Mouse (Mus musculus) forebrain, embryonic 12.5 days (tissue): ENCODE measurements around the gene Nol7. TPM values are rescaled to one million over a fixed set of nuclear protein-coding genes. Genes with fewer than 3 reads are reported as not detected.

ENCODE experiments used
- ATAC-seq: fragments of 200-750 bp; cut with Nextera tagmentation; 2 replicates; pipeline ENCODE4 v1.8.0; 2017; ENCODE audit warnings: moderate TSS enrichment; ENCODE audit not compliant: low FRiP score
- H3K27ac ChIP-seq: fragments of 300-500 bp; sonication (generic); 2 replicates; pipeline ENCODE4 v1.5.1; 2016; ENCODE audit warnings: mild to moderate bottlenecking
- H3K27me3 ChIP-seq: fragments of 300-500 bp; sonication (generic); 2 replicates; pipeline ENCODE4 v1.6.1; 2016; ENCODE audit warnings: mild to moderate bottlenecking
- H3K36me3 ChIP-seq: fragments of 300-500 bp; sonication (generic); replicated peaks from 2 replicates; pipeline ENCODE4 v1.6.1; 2016; ENCODE audit warnings: mild to moderate bottlenecking
- H3K4me1 ChIP-seq: fragments of 300-500 bp; sonication (generic); 2 replicates; pipeline ENCODE4 v1.6.1; 2016
- H3K4me2 ChIP-seq: fragments of 300-500 bp; sonication (generic); 2 replicates; pipeline ENCODE4 v1.6.1; 2016; ENCODE audit warnings: mild to moderate bottlenecking, moderate library complexity
- H3K4me3 ChIP-seq: fragments of 300-500 bp; sonication (generic); replicated peaks from 2 replicates; pipeline ENCODE4 v1.5.1; 2016; ENCODE audit warnings: mild to moderate bottlenecking
- H3K9ac ChIP-seq: fragments of 300-500 bp; sonication (generic); 2 replicates; pipeline ENCODE4 v1.6.1; 2016; ENCODE audit warnings: mild to moderate bottlenecking
- H3K9me3 ChIP-seq: fragments of 300-500 bp; sonication (generic); 2 replicates; pipeline ENCODE4 v1.6.1; 2016
- WGBS: fragments of 180-500 bp; shearing (Covaris S2); methylation state at CpG from one replicate; pipeline ENCODE4 v1.1.7; 2016; 5-methylcytosine and 5-hydroxymethylcytosine counted together
- polyA plus RNA-seq: library from polyadenylated mRNA; unstranded; fragments of >200 nt; fragmentation: Nextera tagmentation; extraction: Ambion mirVana; gene quantifications from 2 replicates; pipeline ENCODE4 v1.2.1, GENCODE M21; 2016

Gene Nol7
- polyA plus RNA-seq, 1 experiment from 2014 or later: 243 TPM

DNA sequence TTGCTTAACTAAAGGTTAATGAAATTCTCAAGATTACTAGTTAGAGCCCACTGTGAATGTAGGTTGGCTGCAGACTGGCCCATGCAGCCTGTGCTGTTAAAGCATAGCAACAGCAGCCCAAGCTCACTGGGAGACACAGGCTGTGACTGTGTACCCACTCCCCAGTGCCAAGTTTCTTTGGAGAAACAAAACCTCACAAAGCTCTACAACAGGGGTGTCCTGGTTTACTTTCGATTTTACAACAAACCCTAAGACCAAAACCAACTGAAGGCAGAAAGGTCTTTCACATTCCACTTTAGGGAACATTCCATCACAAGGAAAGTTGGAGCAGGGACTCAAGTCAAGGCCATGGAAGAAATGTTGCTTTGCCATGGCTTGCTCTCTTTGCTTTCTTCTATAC is 44.4 kb downstream of the Nol7 start:
- no peak for ATAC-seq
- no peak overlapping the region for H3K9ac ChIP-seq

DNA sequence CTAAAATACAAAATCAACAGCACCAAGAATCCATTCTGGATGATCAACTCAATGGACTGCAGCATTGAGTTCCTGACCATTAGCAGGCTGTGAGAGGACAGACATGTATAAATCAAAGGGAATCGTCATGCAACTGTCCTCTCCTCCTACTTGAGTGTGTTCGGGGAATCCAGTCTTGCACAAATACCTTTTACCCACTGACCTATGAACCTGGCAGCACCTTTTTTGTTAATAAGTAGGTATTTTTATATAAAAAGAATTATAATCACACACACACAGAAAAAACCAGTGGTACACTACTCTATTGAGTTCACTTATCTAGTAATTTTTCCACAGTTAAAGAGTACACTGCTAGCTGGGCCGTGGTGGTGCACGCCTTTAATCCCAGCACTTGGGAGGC is 45.5 kb downstream of the Nol7 start:
- Histone ChIP-seq H3K4me2 (no peak overlapping the region), H3K4me3 (no peak overlapping the region), H3K36me3 (no peaks in the 10 kb centered on the region), H3K27ac (no peak overlapping the region), H3K9me3 (no peaks in the 10 kb centered on the region), H3K9ac (no peak overlapping the region), H3K27me3 (no peaks in the 10 kb centered on the region), H3K4me1 (peaks cover 10% of the 10 kb centered on the region)
- ATAC-seq: no peak
- WGBS: 96% methylated on average over 4 of the region's 4 CpGs

More for the DNA sequence above, 44.4 kb downstream of the Nol7 start:
- no peak overlapping the region for H3K27ac ChIP-seq
- no peaks in the 10 kb centered on the region for H3K36me3 ChIP-seq
- H3K4me3 ChIP-seq: no peak overlapping the region
- H3K9me3 ChIP-seq: no peaks in the 10 kb centered on the region
- H3K4me1 ChIP-seq: peaks cover 9% of the 10 kb centered on the region
- no peak overlapping the region for H3K4me2 ChIP-seq
- no peaks in the 10 kb centered on the region for H3K27me3 ChIP-seq
- WGBS: 89% methylated on average over 1 of the region's 1 CpGs

DNA sequence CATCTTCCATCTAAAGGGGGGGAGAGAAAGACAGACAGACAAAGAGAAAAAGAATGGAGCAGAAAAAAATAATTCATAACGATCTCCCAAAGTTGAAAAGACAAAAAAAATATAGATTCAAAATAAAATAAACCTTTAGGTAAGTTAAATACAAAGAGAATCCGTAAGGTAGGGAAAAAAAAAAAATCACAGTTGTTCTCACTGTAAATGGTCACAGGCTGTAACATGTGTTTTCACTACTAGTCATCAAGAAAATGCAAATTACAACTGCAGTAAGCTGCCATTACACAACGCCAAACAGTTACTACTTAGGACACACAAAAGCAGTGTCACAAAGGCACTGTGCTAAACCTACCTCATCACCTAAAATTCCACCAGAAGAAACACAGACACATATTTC is 46.5 kb downstream of the Nol7 start:
- 89% methylated on average over 3 of the region's 3 CpGs for WGBS
- no peak overlapping the region for H3K9ac ChIP-seq

DNA sequence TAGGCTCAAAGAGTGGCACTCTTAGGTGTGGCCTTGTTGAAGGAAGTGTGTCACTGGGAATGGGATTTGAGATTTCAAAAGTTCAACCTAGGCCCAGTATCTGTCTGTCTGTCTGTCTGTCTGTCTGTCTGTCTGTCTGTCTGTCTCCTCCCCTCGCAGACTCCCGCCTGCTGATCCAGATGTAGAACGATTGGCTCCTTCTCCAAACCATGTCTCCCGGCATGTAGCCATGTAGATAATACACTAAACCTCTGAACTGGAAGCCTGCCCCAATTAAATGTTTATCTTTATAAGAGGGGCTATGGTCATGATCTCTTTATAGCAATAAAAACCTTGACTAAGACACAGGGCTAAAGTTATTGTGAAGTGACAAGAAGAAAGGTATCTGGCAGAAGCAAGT is 47.6 kb downstream of the Nol7 start:
- H3K27me3 ChIP-seq: no peaks in the 10 kb centered on the region
- H3K27ac ChIP-seq: no peak overlapping the region
- no peak overlapping the region for H3K9ac ChIP-seq
- 91% methylated on average over 4 of the region's 4 CpGs for WGBS
- H3K4me3 ChIP-seq: no peak overlapping the region
- peaks cover 10% of the 10 kb centered on the region for H3K4me1 ChIP-seq
- no peak for ATAC-seq
- no peaks in the 10 kb centered on the region for H3K9me3 ChIP-seq
- H3K36me3 ChIP-seq: no peaks in the 10 kb centered on the region
- no peak overlapping the region for H3K4me2 ChIP-seq

More for the DNA sequence above, 46.5 kb downstream of the Nol7 start:
- Histone ChIP-seq H3K36me3 (no peaks in the 10 kb centered on the region), H3K4me1 (peaks cover 10% of the 10 kb centered on the region), H3K27ac (no peak overlapping the region), H3K27me3 (no peaks in the 10 kb centered on the region), H3K4me3 (no peak overlapping the region), H3K9me3 (no peaks in the 10 kb centered on the region), H3K4me2 (no peak overlapping the region)
- ATAC-seq: no peak

DNA sequence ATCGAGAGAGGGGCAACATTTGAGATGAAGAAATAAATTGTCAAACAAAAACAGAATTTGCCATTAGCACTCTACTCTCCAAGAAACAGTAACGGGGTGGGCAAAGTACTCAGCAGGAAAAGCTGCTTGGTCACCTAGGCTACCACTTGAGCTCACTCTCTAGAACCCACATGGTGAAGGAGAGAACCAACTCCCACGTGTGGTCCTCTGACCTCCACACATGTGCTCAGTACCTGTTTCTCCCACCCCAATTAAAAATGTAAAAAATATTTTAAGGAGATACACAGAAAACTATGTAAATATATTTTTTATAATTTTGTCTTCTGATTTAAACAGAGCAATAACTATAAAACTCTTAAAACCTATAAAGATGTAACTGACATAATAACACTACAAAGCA is 49.5 kb downstream of the Nol7 start:
- Histone ChIP-seq H3K27me3 (no peaks in the 10 kb centered on the region), H3K4me2 (no peak overlapping the region), H3K9me3 (no peaks in the 10 kb centered on the region), H3K9ac (no peak overlapping the region), H3K4me1 (peaks cover 10% of the 10 kb centered on the region), H3K27ac (no peak overlapping the region), H3K4me3 (no peak overlapping the region), H3K36me3 (no peaks in the 10 kb centered on the region)
- no peak for ATAC-seq
- 79% methylated on average over 3 of the region's 3 CpGs for WGBS

DNA sequence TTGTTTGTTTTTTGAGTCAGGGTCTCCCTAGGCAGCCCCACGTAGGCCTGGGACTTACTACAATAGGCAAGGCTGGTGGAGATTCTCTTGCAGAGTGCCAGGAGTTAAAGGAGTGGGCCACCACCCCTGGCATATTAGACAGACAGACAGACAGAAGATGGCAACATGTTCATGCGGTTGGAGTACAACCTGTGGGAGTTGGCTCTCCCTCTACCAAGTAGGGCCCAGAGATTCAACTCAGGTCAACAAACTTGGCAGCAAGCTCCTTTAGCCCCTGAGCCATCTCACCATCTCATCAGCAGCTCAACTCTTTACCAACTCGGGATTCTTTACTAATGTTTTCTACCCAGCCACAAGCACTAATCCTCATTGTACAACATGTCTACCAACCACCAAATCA is 52.5 kb downstream of the Nol7 start:
- Histone ChIP-seq H3K4me1 (peaks cover 25% of the 10 kb centered on the region), H3K36me3 (no peaks in the 10 kb centered on the region), H3K4me3 (no peak overlapping the region), H3K27me3 (no peaks in the 10 kb centered on the region), H3K9me3 (no peaks in the 10 kb centered on the region), H3K9ac (no peak overlapping the region), H3K4me2 (no peak overlapping the region), H3K27ac (no peak overlapping the region)
- 90% methylated on average over 3 of the region's 3 CpGs for WGBS
- no peak for ATAC-seq

DNA sequence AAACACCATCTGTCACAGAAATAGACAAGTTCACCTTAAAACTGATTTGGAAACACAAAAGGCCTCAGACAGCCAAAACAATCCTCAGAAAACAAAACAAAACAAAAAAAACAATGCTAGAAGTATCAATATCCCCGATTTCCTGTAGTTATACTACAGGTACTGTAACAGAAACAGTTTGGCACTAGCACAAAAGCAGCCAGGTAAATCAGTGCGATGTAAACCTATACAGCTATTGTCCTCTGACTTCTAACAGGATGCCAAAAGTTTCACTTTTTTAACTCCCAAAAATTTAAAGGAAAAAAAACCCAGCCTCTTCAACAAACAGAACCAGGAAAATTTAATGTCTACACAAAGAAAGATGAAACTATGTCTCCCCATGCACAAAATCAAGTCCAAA is 54.0 kb downstream of the Nol7 start:
- Histone ChIP-seq H3K36me3 (no peaks in the 10 kb centered on the region), H3K27me3 (no peaks in the 10 kb centered on the region), H3K4me3 (no peak overlapping the region), H3K4me1 (peaks cover 20% of the 10 kb centered on the region), H3K9me3 (no peaks in the 10 kb centered on the region), H3K9ac (no peak overlapping the region), H3K4me2 (no peak overlapping the region), H3K27ac (no peak overlapping the region)
- WGBS: 84% methylated on average over 2 of the region's 2 CpGs
- no peak for ATAC-seq

DNA sequence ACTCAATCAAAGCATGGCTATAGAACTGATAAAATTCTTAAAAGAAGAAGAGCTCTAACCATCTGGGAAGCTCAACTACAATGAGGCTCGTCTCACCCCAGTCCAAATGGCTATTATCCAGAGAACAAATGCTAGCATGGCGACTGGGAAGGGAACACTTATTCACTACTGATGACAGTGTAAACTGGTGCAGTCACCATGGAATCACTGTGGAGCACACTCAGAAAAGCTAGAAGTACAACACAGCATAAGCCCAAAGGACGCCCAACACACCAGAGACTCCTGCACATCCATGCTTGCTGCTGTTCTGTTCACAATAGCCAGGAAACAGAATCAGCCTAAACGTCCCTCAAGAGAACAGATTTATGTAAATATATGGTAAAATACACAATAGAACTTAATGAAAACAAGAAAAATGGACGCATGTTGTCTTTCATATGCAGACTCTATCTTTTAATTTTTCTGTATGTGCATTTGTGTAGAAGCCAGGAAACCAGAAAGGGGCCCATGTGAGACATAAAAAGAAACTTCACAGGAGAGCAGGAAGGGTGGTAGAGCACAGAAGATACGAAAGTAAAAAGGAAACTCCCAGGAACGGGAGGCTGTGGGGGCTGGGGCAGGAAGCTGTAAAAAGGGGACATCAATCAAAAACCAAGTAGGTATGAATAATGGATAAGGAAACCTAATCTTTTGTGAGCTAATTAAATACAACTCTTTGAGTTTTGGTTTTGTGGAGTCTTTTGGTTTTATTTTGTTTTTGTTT is 54.8 kb downstream of the Nol7 start:
- ATAC-seq: no peak
- H3K27ac ChIP-seq: no peak overlapping the region
- H3K4me3 ChIP-seq: no peak overlapping the region
- peaks cover 15% of the 10 kb centered on the region; the same call in 1 of the 2 replicates for H3K4me1 ChIP-seq
- H3K9me3 ChIP-seq: no peaks in the 10 kb centered on the region
- H3K9ac ChIP-seq: no peak overlapping the region
- no peak overlapping the region for H3K4me2 ChIP-seq
- H3K27me3 ChIP-seq: no peaks in the 10 kb centered on the region
- no peaks in the 10 kb centered on the region for H3K36me3 ChIP-seq
- 38% methylated on average over 7 of the region's 7 CpGs for WGBS

DNA sequence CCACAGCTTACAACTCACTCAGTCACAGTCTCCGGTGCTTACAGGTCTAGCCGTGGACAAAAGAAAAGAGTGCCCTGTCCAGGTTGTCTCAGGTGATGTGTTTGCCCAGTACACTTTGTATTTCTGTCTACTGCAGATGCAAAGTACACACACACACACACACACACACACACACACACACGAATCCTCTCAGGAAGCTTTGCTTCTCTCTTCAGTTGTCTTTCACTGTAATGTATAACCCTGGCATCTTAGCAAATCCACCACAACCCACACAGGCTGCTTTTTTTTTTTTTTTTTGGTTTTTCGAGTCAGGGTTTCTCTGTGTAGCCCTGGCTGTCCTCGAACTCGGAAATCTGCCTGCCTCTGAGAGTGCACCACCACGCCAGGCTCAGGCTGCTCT is 56.2 kb downstream of the Nol7 start:
- H3K9ac ChIP-seq: no peak overlapping the region
- no peaks in the 10 kb centered on the region for H3K9me3 ChIP-seq
- ATAC-seq: no peak
- H3K27me3 ChIP-seq: no peaks in the 10 kb centered on the region
- no peak overlapping the region for H3K4me2 ChIP-seq
- H3K27ac ChIP-seq: no peak overlapping the region
- 91% methylated on average over 7 of the region's 7 CpGs for WGBS
- no peaks in the 10 kb centered on the region for H3K36me3 ChIP-seq
- peaks cover 15% of the 10 kb centered on the region; the same call in 1 of the 2 replicates for H3K4me1 ChIP-seq
- no peak overlapping the region for H3K4me3 ChIP-seq

Other genes with a start within 250 kb of the Nol7 start
- 74.0 and 75.4 TPM in 2 replicates for gene Tbc1d7, start 226.9 kb upstream of the Nol7 start, polyA plus RNA-seq
- 0.97 and 1.1 TPM in 2 replicates for gene Gfod1, start 94.2 kb upstream of the Nol7 start, polyA plus RNA-seq
- gene Sirt5, start 32.9 kb upstream of the Nol7 start, polyA plus RNA-seq: 43.2 and 44.1 TPM in 2 replicates
- 13.4 and 15.6 TPM in 2 replicates for gene Ranbp9, start 82.9 kb downstream of the Nol7 start, polyA plus RNA-seq
- 11.7 and 11.8 TPM in 2 replicates for gene Mcur1, start 161.8 kb downstream of the Nol7 start, polyA plus RNA-seq
- gene Rnf182, start 217.3 kb downstream of the Nol7 start, polyA plus RNA-seq: 17.0 and 18.7 TPM in 2 replicates